Mouse (Mus musculus) spleen, adult 2 months (tissue): ENCODE measurements around the gene Rbm39.

Experiments
- CTCF ChIP-seq: fragments of 200-500 bp; IDR thresholded peaks from 2 replicates; pipeline ENCODE4 v1.5.1; 2011; ENCODE audit warnings: mild to moderate bottlenecking, inconsistent platforms; ENCODE audit not compliant: insufficient read depth, insufficient read length, insufficient replicate concordance; ENCODE audit errors: extremely low read depth
- POLR2A ChIP-seq: fragments of 200-500 bp; IDR thresholded peaks from 2 replicates; pipeline ENCODE4 v1.6.1; 2011; ENCODE audit warnings: low read depth, low read length, inconsistent platforms

- TF ChIP-seq CTCF (no peak), POLR2A (no peak)
These were observed 14.5 kb upstream of the Rbm39 start for GRCm38 (mm10) chr2:156194571-156194970.
